Mouse (Mus musculus): ENCODE measurements at regions not wholly inside any gene's neighbourhood (a gene's known extent, or its start where the extent isn't known, plus 50 kb on each side); places are given as distances from the start of the nearest gene placed in this dataset.

- no peak for ATAC-seq (ENCODE audit: insufficient read depth, low FRiP score)
- Histone ChIP-seq H3K4me2 (ENCODE audit: low read depth, low read length) (no peak overlapping the region), H3K36me3 (ENCODE audit: control insufficient read depth, insufficient read depth, low read length) (no peaks in the 10 kb centered on the region), H3K27me3 (ENCODE audit: control insufficient read depth, insufficient read depth, low read length) (no peaks in the 10 kb centered on the region), H3K4me3 (replicated peaks; ENCODE audit: low read length) (no peak overlapping the region), H3K9me3 (replicated peaks; ENCODE audit: control insufficient read depth, low read length) (no peaks in the 10 kb centered on the region), H3K9ac (ENCODE audit: low read length) (no peak overlapping the region), H3K27ac (ENCODE audit: low read length) (no peak overlapping the region), H3K4me1 (ENCODE audit: control insufficient read depth, insufficient read depth, low read length) (no peaks in the 10 kb centered on the region)
- WGBS: 78% methylated on average over 4 of the region's 4 CpGs
Measured at GRCm38 (mm10) chr8:86275699-86276098, 304.8 kb downstream of the Abcc12 start.

DNA sequence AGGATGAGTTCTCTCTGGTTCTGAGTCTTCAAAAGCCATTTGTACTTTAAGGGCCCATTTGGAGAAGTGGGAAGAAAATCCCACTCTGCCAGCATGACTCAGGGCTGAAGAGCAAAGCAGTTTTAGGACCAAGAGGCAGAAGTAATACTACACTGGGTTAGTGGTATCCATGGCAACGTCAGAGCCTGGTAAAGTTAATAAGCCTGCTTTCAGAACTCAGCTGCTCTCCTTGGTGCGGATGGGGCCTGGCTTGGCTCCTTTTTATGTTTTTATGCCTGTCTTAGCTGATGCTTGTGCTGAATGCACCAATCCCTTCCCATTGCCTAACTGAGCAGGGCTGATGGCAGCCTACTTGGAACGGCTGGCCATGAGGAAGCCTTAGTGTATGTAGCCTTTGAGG lies 306.7 kb downstream of the Abcc12 start:
- no peaks in the 10 kb centered on the region for H3K9me3 ChIP-seq (replicated peaks; ENCODE audit: control insufficient read depth, low read length)
- no peaks in the 10 kb centered on the region for H3K36me3 ChIP-seq (ENCODE audit: control insufficient read depth, insufficient read depth, low read length)
- H3K4me1 ChIP-seq (ENCODE audit: control insufficient read depth, insufficient read depth, low read length): no peaks in the 10 kb centered on the region
- ATAC-seq (ENCODE audit: insufficient read depth, low FRiP score): no peak
- no peak overlapping the region for H3K4me2 ChIP-seq (ENCODE audit: low read depth, low read length)
- WGBS: 50% methylated on average over 3 of the region's 3 CpGs
- H3K27me3 ChIP-seq (ENCODE audit: control insufficient read depth, insufficient read depth, low read length): no peaks in the 10 kb centered on the region
- no peak overlapping the region for H3K9ac ChIP-seq (ENCODE audit: low read length)
- no peak overlapping the region for H3K4me3 ChIP-seq (replicated peaks; ENCODE audit: low read length)
- H3K27ac ChIP-seq (ENCODE audit: low read length): no peak overlapping the region

DNA sequence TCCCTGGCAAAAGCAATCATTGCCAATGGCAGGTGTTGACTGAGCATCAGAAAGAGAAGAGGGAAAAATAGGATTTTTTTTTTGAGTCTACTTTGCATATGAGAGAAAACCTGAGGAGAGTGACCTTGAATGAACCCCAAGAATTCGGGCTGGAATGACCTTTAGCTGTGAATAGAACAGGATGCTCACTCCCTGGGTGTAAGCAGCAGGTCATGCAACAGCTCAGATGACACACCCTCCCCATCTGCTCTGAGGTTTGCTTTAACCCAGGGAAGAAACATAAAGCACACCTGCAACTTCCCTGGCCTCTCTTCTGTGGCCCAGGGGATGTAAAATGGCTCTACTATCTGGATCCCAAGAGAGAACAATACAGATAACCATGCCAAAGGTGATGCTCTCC lies 307.9 kb downstream of the Abcc12 start:
- H3K4me1 ChIP-seq (ENCODE audit: control insufficient read depth, insufficient read depth, low read length): no peaks in the 10 kb centered on the region
- H3K27me3 ChIP-seq (ENCODE audit: control insufficient read depth, insufficient read depth, low read length): no peaks in the 10 kb centered on the region
- no peaks in the 10 kb centered on the region for H3K36me3 ChIP-seq (ENCODE audit: control insufficient read depth, insufficient read depth, low read length)
- WGBS: 47% methylated on average over 1 of the region's 1 CpGs
- H3K9ac ChIP-seq (ENCODE audit: low read length): no peak overlapping the region
- no peak overlapping the region for H3K4me2 ChIP-seq (ENCODE audit: low read depth, low read length)
- no peak overlapping the region for H3K4me3 ChIP-seq (replicated peaks; ENCODE audit: low read length)
- H3K27ac ChIP-seq (ENCODE audit: low read length): no peak overlapping the region
- H3K9me3 ChIP-seq (replicated peaks; ENCODE audit: control insufficient read depth, low read length): no peaks in the 10 kb centered on the region
- no peak for ATAC-seq (ENCODE audit: insufficient read depth, low FRiP score)

- WGBS: 83% methylated on average over 6 of the region's 6 CpGs
- no peak for ATAC-seq (ENCODE audit: insufficient read depth, low FRiP score)
Measured at GRCm38 (mm10) chr8:86271477-86271876, 309.0 kb downstream of the Abcc12 start.

GRCm38 (mm10) chr8:86258011-86258410 lies 322.5 kb downstream of the Abcc12 start:
- 89% methylated on average over 5 of the region's 5 CpGs for WGBS
- no peak overlapping the region for H3K27ac ChIP-seq (ENCODE audit: low read length)
- ATAC-seq (ENCODE audit: insufficient read depth, low FRiP score): no peak

More at GRCm38 (mm10) chr8:86271477-86271876, 309.0 kb downstream of the Abcc12 start:
- no peaks in the 10 kb centered on the region for H3K9me3 ChIP-seq (replicated peaks; ENCODE audit: control insufficient read depth, low read length)
- no peak overlapping the region for H3K4me3 ChIP-seq (replicated peaks; ENCODE audit: low read length)
- no peak overlapping the region for H3K4me2 ChIP-seq (ENCODE audit: low read depth, low read length)
- no peaks in the 10 kb centered on the region for H3K36me3 ChIP-seq (ENCODE audit: control insufficient read depth, insufficient read depth, low read length)
- H3K4me1 ChIP-seq (ENCODE audit: control insufficient read depth, insufficient read depth, low read length): no peaks in the 10 kb centered on the region
- H3K9ac ChIP-seq (ENCODE audit: low read length): no peak overlapping the region
- no peak overlapping the region for H3K27ac ChIP-seq (ENCODE audit: low read length)
- no peaks in the 10 kb centered on the region for H3K27me3 ChIP-seq (ENCODE audit: control insufficient read depth, insufficient read depth, low read length)

GRCm38 (mm10) chr8:86255431-86255830 lies 325.1 kb downstream of the Abcc12 start:
- no peak overlapping the region for H3K4me2 ChIP-seq (ENCODE audit: low read depth, low read length)
- H3K9me3 ChIP-seq (replicated peaks; ENCODE audit: control insufficient read depth, low read length): no peaks in the 10 kb centered on the region
- H3K4me1 ChIP-seq (ENCODE audit: control insufficient read depth, insufficient read depth, low read length): no peaks in the 10 kb centered on the region
- H3K4me3 ChIP-seq (replicated peaks; ENCODE audit: low read length): no peak overlapping the region
- no peak for ATAC-seq (ENCODE audit: insufficient read depth, low FRiP score)
- no peak overlapping the region for H3K27ac ChIP-seq (ENCODE audit: low read length)
- H3K9ac ChIP-seq (ENCODE audit: low read length): no peak overlapping the region
- H3K36me3 ChIP-seq (ENCODE audit: control insufficient read depth, insufficient read depth, low read length): no peaks in the 10 kb centered on the region
- H3K27me3 ChIP-seq (ENCODE audit: control insufficient read depth, insufficient read depth, low read length): no peaks in the 10 kb centered on the region

More at GRCm38 (mm10) chr8:86258011-86258410, 322.5 kb downstream of the Abcc12 start:
- Histone ChIP-seq H3K4me2 (ENCODE audit: low read depth, low read length) (no peak overlapping the region), H3K36me3 (ENCODE audit: control insufficient read depth, insufficient read depth, low read length) (no peaks in the 10 kb centered on the region), H3K4me3 (replicated peaks; ENCODE audit: low read length) (no peak overlapping the region), H3K4me1 (ENCODE audit: control insufficient read depth, insufficient read depth, low read length) (no peaks in the 10 kb centered on the region), H3K9me3 (replicated peaks; ENCODE audit: control insufficient read depth, low read length) (no peaks in the 10 kb centered on the region), H3K9ac (ENCODE audit: low read length) (no peak overlapping the region), H3K27me3 (ENCODE audit: control insufficient read depth, insufficient read depth, low read length) (no peaks in the 10 kb centered on the region)

- H3K4me3 ChIP-seq (replicated peaks; ENCODE audit: low read length): no peak overlapping the region
- no peaks in the 10 kb centered on the region for H3K9me3 ChIP-seq (replicated peaks; ENCODE audit: control insufficient read depth, low read length)
- no peak for ATAC-seq (ENCODE audit: insufficient read depth, low FRiP score)
- no peaks in the 10 kb centered on the region for H3K27me3 ChIP-seq (ENCODE audit: control insufficient read depth, insufficient read depth, low read length)
- no peak overlapping the region for H3K4me2 ChIP-seq (ENCODE audit: low read depth, low read length)
- 61% methylated on average over 1 of the region's 1 CpGs for WGBS
- H3K9ac ChIP-seq (ENCODE audit: low read length): no peak overlapping the region
- H3K36me3 ChIP-seq (ENCODE audit: control insufficient read depth, insufficient read depth, low read length): no peaks in the 10 kb centered on the region
- no peak overlapping the region for H3K27ac ChIP-seq (ENCODE audit: low read length)
- no peaks in the 10 kb centered on the region for H3K4me1 ChIP-seq (ENCODE audit: control insufficient read depth, insufficient read depth, low read length)
Measured at GRCm38 (mm10) chr8:86254680-86255079, 325.8 kb downstream of the Abcc12 start.

- no peak overlapping the region for H3K4me2 ChIP-seq (ENCODE audit: low read depth, low read length)
- H3K4me3 ChIP-seq (replicated peaks; ENCODE audit: low read length): no peak overlapping the region
- no peaks in the 10 kb centered on the region for H3K36me3 ChIP-seq (ENCODE audit: control insufficient read depth, insufficient read depth, low read length)
- ATAC-seq (ENCODE audit: insufficient read depth, low FRiP score): no peak
- H3K27me3 ChIP-seq (ENCODE audit: control insufficient read depth, insufficient read depth, low read length): no peaks in the 10 kb centered on the region
- no peaks in the 10 kb centered on the region for H3K4me1 ChIP-seq (ENCODE audit: control insufficient read depth, insufficient read depth, low read length)
- H3K27ac ChIP-seq (ENCODE audit: low read length): no peak overlapping the region
- WGBS: 66% methylated on average over 4 of the region's 4 CpGs
- no peak overlapping the region for H3K9ac ChIP-seq (ENCODE audit: low read length)
- no peaks in the 10 kb centered on the region for H3K9me3 ChIP-seq (replicated peaks; ENCODE audit: control insufficient read depth, low read length)
Measured at GRCm38 (mm10) chr8:86252696-86253355, 327.7 kb downstream of the Abcc12 start.

GRCm38 (mm10) chr8:86234696-86235095 lies 345.8 kb downstream of the Abcc12 start:
- Histone ChIP-seq H3K9me3 (replicated peaks; ENCODE audit: control insufficient read depth, low read length) (no peaks in the 10 kb centered on the region), H3K27me3 (ENCODE audit: control insufficient read depth, insufficient read depth, low read length) (no peaks in the 10 kb centered on the region), H3K9ac (ENCODE audit: low read length) (no peak overlapping the region), H3K27ac (ENCODE audit: low read length) (no peak overlapping the region), H3K4me3 (replicated peaks; ENCODE audit: low read length) (no peak overlapping the region), H3K36me3 (ENCODE audit: control insufficient read depth, insufficient read depth, low read length) (no peaks in the 10 kb centered on the region), H3K4me2 (ENCODE audit: low read depth, low read length) (no peak overlapping the region), H3K4me1 (ENCODE audit: control insufficient read depth, insufficient read depth, low read length) (no peaks in the 10 kb centered on the region)
- WGBS: 87% methylated on average over 4 of the region's 4 CpGs
- ATAC-seq (ENCODE audit: insufficient read depth, low FRiP score): no peak
